Mouse (Mus musculus) left cerebral cortex, adult 8-10 months (tissue): Measurements from ENCODE around the gene Ezh1. TPM values are rescaled to one million over a fixed set of nuclear protein-coding genes. Genes with fewer than 3 reads are reported as not detected.

ENCODE experiments used
- DNase-seq, 2 experiments: peaks; one replicate each; pipeline ENCODE4 v3.0.0; 2022; ENCODE audit warnings: low spot score in 2 of 2
- total RNA-seq, 4 experiments: library from RNA; stranded (reverse); gene quantifications; 2 replicates each; pipeline ENCODE4 v1.2.4; 2022

Gene Ezh1
- total RNA-seq, 4 experiments from 2014 or later = 62.4 to 63.9 (median 63.7) TPM

GRCm38 (mm10) chr11:101211970-101212369 is 14.3 kb downstream of the Ezh1 start:
- no peak for DNase-seq

GRCm38 (mm10) chr11:101200986-101201385 is 25.3 kb downstream of the Ezh1 start:
- no peak for DNase-seq

DNA sequence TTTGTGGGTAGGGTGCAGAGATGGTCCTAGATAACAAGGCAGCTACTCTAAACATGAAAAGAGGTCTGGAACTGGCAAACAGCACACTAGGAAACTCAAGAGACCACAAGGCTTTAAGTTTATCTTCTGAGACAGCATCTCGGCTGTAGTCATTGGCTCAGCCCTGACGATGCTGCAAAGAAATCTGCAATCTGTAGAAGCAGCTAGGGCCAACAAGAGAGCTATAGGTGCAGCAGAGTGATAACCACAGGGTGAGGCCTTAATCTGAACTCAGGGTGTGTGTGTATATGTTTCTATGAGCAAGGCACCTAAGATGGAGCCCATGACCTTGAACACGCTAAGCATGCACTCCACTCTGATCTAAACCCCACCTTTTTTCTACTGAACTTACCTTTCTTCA is 26.7 kb downstream of the Ezh1 start:
- DNase-seq = no peak

- no peak for DNase-seq
These were observed 30.1 kb downstream of the Ezh1 start for GRCm38 (mm10) chr11:101196175-101196574.

- no peak for DNase-seq
These were observed 30.7 kb downstream of the Ezh1 start for GRCm38 (mm10) chr11:101195571-101195970.

DNA sequence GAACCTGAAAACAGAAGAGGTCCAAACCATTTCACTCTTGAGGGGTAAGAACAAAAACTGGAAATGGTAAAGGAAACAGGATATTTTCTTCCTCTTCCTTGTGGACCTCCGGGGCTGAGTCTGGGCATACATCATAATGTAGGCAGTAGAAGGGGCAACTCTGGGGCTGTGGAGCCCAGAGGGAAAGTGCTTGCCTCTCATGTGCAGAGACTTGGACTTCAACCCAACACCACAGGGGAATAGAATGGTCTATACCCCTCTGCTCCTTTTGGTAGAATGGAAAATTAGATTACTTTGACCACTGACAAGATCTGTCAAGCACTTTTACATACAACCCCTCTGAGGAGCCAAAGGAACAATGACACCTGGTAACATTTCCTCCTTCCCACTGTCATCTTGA is 31.2 kb downstream of the Ezh1 start:
- DNase-seq = no peak

DNA sequence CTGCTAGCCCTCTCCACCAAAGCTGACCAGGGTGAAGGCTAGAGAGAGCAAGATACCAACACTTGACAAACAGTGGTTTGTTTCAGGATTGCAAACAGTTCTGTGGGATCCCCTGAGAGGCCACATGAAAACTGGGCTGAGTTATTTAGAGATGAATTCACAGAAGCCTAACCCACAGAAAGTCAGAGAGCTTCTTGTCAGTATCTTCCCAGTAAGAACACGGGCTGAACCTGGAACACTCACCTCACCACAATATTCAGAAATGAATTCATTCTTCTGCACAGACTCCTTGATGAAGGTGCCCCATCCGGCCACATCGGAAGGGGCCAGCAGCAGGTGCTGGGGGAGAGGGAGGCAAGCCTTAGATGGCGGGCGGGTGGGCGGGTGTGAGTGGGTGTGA is 31.6 kb downstream of the Ezh1 start:
- DNase-seq = no peak

DNA sequence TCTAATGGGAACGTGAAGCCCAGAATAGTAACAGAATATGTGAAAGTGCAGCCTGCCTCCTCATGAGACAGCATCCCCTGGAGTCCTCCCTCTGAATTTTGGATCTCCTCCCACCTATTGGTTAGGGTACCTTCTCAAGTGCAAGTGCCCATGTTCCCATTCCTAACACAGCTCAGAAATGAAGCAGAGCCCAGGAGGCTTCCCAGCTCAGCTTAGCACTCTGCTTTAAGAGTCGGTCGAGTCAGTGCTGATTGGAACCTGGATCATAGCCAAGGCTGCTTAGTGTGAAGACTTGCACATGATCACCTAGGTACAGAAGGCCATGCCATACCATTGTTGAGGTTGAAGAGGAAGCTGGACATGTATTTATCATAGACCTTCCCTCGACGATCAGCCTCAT is 32.1 kb downstream of the Ezh1 start:
- DNase-seq = no peak

GRCm38 (mm10) chr11:101193076-101193475 is 33.2 kb downstream of the Ezh1 start:
- no peak for DNase-seq

DNA sequence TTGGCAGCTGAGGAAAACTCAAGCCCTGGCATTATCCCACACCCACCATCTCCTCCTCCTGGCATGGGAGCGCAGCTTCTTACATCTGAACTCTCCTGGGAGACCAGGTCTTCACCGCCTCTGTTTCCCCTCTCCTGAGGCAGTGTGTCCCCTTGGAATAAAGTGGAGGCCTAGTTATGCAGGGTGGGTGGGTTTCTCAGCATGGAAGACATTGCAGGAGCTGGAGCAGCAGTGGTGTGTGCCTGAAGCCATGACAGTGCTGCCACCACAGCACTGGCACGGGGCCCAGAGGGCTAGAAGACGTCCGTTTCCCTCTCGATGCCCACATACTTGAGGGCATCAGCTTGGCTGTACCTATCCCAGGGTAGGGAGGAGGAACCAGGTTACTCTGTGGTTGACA is 33.6 kb downstream of the Ezh1 start:
- DNase-seq = no peak

DNA sequence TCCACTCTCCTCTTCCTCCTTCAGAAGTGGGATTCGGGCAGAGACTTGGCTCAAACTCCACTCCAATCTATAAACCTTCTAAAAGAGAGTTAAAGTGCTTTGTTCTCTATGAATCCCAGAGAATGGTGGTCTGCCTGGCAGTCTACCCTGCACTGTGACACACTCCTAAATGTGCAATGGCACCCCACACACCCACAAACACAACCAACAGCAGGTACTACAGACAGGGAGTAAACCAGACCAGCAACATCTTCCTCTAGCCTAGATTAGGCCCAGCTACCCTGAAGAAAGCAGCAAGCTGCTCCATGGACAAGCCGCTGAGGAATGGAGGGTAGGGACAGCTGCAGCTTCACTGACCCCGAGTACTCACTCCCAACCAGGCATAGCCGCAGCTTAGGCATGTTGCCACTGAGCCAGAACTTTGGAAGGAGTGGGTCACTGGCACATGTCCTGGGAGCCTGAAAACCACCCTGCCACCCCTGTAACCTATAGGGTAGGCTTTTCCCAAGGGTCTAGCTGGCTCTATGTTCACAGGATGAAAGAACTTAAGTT is 34.3 kb downstream of the Ezh1 start:
- no peak for DNase-seq

DNA sequence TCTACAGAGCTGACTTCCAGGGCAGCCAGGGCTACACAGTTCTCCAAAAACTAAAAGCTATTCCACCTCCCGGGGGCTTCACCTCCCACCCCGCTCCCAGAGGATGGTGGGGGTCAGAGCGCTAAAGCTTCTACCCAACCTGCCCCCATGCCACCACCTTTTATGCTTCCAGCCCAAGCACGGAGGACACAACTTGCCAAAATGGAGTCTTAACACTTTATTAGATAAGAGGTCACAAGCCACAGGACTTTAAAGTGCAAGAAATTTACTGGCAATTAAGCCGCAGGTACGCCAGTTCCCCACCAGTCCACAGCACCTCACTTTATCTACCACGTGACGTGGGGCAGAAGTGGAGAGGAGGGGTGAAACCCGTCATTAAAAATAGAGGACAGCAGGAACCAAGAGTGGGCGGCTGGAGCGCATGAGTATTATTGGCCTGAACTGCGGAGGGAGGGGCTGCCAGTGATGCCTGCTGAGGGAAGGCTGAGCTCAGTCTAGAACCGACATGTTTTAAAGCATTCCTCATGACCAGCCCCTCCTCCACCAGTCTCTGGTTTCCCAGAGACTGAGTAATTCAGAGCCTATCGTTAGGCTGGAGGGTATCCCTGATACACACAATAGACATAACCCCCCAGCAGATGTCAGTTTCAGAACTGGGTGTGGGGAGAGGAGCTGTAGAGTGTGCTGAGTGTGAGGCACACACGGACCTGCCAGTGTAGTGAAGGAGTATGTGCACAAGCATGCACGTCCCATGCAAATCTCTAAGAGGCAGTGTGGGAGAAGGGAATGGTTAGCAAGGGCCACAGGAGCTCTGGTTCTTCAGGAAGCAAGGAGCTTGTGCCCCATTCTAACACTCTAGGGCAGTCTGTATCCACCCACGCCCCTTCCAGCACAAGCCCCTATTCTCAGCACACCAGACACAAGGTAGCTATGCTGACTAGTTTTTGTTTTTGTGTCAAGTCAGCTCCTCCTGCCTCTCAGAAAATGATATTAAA is 35.1 kb downstream of the Ezh1 start:
- DNase-seq = no peak

- DNase-seq = no peak
These were observed 35.9 kb downstream of the Ezh1 start for GRCm38 (mm10) chr11:101190181-101190912.

- peak in 1 of 2 experiments; percentile 80 for DNase-seq
These were observed 36.6 kb downstream of the Ezh1 start for GRCm38 (mm10) chr11:101189495-101190180.

DNA sequence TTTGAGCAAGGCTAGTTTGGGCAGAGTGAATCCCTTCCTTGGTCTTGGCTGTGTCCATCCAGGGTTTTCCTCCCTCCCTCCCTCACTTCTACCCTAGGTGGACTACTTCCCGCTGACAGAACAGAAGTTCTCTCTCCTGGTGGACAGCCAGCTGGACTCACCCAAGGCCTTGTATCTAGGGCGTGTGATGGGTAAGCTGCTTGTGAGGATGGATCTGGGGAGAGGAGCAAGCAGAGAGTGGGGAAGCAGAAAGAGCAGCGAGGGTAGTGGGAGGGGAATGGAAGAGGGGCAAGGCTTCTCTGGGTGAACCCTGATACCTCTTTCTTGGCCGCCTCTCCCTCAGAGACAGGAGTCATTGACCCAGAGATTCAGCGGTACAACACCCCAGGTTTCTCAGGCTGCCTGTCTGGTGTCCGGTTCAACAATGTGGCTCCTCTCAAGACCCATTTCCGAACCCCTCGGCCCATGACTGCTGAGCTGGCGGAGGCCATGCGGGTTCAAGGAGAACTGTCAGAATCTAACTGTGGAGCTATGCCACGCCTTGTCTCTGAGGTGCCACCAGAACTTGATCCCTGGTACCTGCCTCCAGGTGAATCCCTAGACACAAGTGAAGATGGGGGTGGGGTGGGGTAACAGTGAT is 38.0 kb downstream of the Ezh1 start:
- no peak for DNase-seq

DNA sequence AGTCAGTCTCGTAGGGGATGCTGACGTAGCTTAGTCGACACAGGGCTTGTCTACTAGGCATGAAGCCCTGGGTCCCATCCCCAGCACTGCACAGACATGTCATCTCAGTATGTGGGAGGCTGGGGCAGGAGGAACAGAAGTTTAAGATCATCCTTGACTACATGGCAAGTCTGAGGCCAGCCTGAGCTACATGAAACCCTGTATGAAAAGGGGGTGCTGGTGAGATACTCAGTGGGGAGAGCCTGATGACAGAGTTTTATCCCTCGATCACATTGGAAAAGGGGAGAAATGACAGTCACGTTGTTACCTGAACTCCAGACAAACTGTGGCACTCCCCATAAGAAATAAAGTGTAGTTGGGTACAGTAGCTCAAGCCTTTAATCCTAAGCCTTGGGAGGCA is 38.7 kb downstream of the Ezh1 start:
- no peak for DNase-seq

GRCm38 (mm10) chr11:101186526-101187247 is 39.6 kb downstream of the Ezh1 start:
- DNase-seq = no peak

GRCm38 (mm10) chr11:101185441-101185840 is 40.8 kb downstream of the Ezh1 start:
- DNase-seq = no peak

- no peak for DNase-seq
These were observed 41.3 kb downstream of the Ezh1 start for GRCm38 (mm10) chr11:101184984-101185383.

GRCm38 (mm10) chr11:101182771-101183517 is 43.3 kb downstream of the Ezh1 start:
- DNase-seq = no peak
